Comparison of ENCODE assay signal across 26 mouse cellular contexts in genomic region chr11:88075701-88076100, GRCm38 (mm10). TPM values are rescaled to one million over a fixed set of nuclear protein-coding genes. Genes with fewer than 3 reads are reported as not detected.
DNase-seq lines count a peak whose midpoint lies in the region; ATAC-seq and TF ChIP-seq lines count a peak whose summit lies in the region.
"Had no signal": no experiment of that assay in that cellular context is flagged by ENCODE, and none has a peak within 500 bp of the region (broad histone marks: within the 10 kb centered on the region; RNA-seq: fewer than 3 reads in every experiment).

No protein-coding gene starts in this region.

- intact Hi-C loops in gastrocnemius, postnatal 14 days (cut with DNase I; ENCODE audit: low total_unique reads), result no loop called here

- DNase-seq in layer of hippocampus, adult 2 months (ENCODE audit: low spot score in 2 of 2), result no peak
- DNase-seq in layer of hippocampus, postnatal 25 days (ENCODE audit: extremely low spot score in 1 of 2, low spot score in 1 of 2), result no peak
- DNase-seq in ES-CJ7 (ENCODE audit: low read depth, low spot score), result peak; percentile 61
- no peak for DNase-seq in gastrocnemius, postnatal 14 days
- DNase-seq in ovary, postnatal 10 days (ENCODE audit: low spot score), result no peak
- DNase-seq: adrenal gland, postnatal 14 days; cerebellum, adult 9-11 months; gastrocnemius, postnatal 25 days; heart, adult 18-20 months; heart, postnatal 36 days; kidney, adult 8-10 months; kidney, postnatal 14 days; layer of hippocampus, postnatal 36 days; liver, embryonic 13.5 days; lung, embryonic 14.5 days; lung, postnatal 36 days; right cerebral cortex, postnatal 14 days had no signal

- H3K4me1 ChIP-seq in forebrain, embryonic 12.5 days, result peaks cover 42% of the 10 kb centered on the region
- H3K4me1 ChIP-seq in forebrain, embryonic 16.5 days (replicated peaks; ENCODE audit: control insufficient read depth, insufficient read depth, low read length), result peaks cover 32% of the 10 kb centered on the region

- 22% methylated on average over 1 of the region's 1 CpGs for WGBS in forebrain, embryonic 12.5 days
- WGBS in forebrain, embryonic 16.5 days, result 0% methylated on average over 1 of the region's 1 CpGs

- no peak overlapping the region for H3K4me3 ChIP-seq in forebrain, embryonic 12.5 days (replicated peaks)
- no peak overlapping the region for H3K4me3 ChIP-seq in forebrain, embryonic 16.5 days (replicated peaks; ENCODE audit: low read length)
- no peak overlapping the region for H3K4me3 ChIP-seq in layer of hippocampus, adult 2 months
- H3K4me3 ChIP-seq: forebrain, embryonic 10.5 days; heart, embryonic 13.5 days; limb, embryonic 13.5 days; liver, embryonic 13.5 days had no signal

- H3K9me3 ChIP-seq in forebrain, embryonic 12.5 days, result no peaks in the 10 kb centered on the region
- no peaks in the 10 kb centered on the region for H3K9me3 ChIP-seq in forebrain, embryonic 16.5 days (ENCODE audit: control insufficient read depth, low read length)
- H3K9me3 ChIP-seq: forebrain, embryonic 10.5 days; heart, embryonic 13.5 days; limb, embryonic 13.5 days; liver, embryonic 13.5 days had no signal

- no peak overlapping the region for H3K9ac ChIP-seq in forebrain, embryonic 12.5 days
- H3K9ac ChIP-seq in forebrain, embryonic 16.5 days (replicated peaks; ENCODE audit: low read depth, low read length), result no peak overlapping the region
- H3K9ac ChIP-seq: heart, embryonic 13.5 days; hindbrain, embryonic 14.5 days; limb, embryonic 13.5 days; liver, embryonic 13.5 days; lung, embryonic 14.5 days had no signal

- H3K27ac ChIP-seq in forebrain, embryonic 12.5 days, result 0 out of 2 replicates have a peak overlapping the region, but pooled peaks have one; percentile 32
- H3K27ac ChIP-seq in forebrain, embryonic 16.5 days (ENCODE audit: low read length), result no peak overlapping the region
- no peak overlapping the region for H3K27ac ChIP-seq in layer of hippocampus, adult 2 months
- H3K27ac ChIP-seq: forebrain, embryonic 10.5 days; heart, embryonic 13.5 days; hindbrain, embryonic 14.5 days; limb, embryonic 13.5 days; liver, embryonic 13.5 days had no signal

- ATAC-seq in forebrain, embryonic 12.5 days (ENCODE audit: low FRiP score), result no peak
- no peak for ATAC-seq in forebrain, embryonic 16.5 days
- 0 out of 2 replicates have a peak, but pooled peaks have one; percentile 42 for ATAC-seq in common myeloid progenitor, adult 5-6 weeks (replicated peaks; ENCODE audit: low read depth, poor library complexity, severe bottlenecking)
- ATAC-seq: CD4-positive, CD25-positive, alpha-beta regulatory T cell, adult 4 months; midbrain, embryonic 16.5 days had no signal

- peaks cover 73% of the 10 kb centered on the region for H3K36me3 ChIP-seq in forebrain, embryonic 12.5 days (replicated peaks)
- peaks cover 33% of the 10 kb centered on the region for H3K36me3 ChIP-seq in forebrain, embryonic 16.5 days (ENCODE audit: control insufficient read depth, insufficient read depth)

- no peaks in the 10 kb centered on the region for H3K27me3 ChIP-seq in forebrain, embryonic 12.5 days
- no peaks in the 10 kb centered on the region for H3K27me3 ChIP-seq in forebrain, embryonic 16.5 days (replicated peaks; ENCODE audit: control insufficient read depth, insufficient read depth, low read length)
- H3K27me3 ChIP-seq: heart, embryonic 13.5 days; limb, embryonic 13.5 days; liver, embryonic 13.5 days had no signal

- no peak overlapping the region for H3K4me2 ChIP-seq in forebrain, embryonic 12.5 days
- no peak overlapping the region for H3K4me2 ChIP-seq in forebrain, embryonic 16.5 days (ENCODE audit: low read length)
- H3K4me2 ChIP-seq: heart, embryonic 13.5 days; hindbrain, embryonic 14.5 days; limb, embryonic 13.5 days; liver, embryonic 13.5 days; lung, embryonic 14.5 days had no signal

- peak; percentile 65 for TF ChIP-seq CTCF in layer of hippocampus, adult 2 months (conservative IDR thresholded peaks at IDR 0.05)

RNA-seq across cellular contexts. Expression of gene Vezf1, which starts 7.6 kb away (rescaled TPM):
- 84.8 and 91.5 TPM in 2 replicates for polyA plus RNA-seq in forebrain, embryonic 12.5 days (2016; fragmentation: Nextera tagmentation; extraction: Ambion mirVana)
- polyA plus RNA-seq in forebrain, embryonic 16.5 days (2015; fragmentation: Nextera tagmentation; extraction: Ambion mirVana), result 59.7 and 68.1 TPM in 2 replicates
- 10 to 100 TPM; 22.0 to 22.7 TPM for total RNA-seq in layer of hippocampus, adult 2 months (2021)
- 10 to 100 TPM; 22.1 TPM for total RNA-seq in layer of hippocampus, postnatal 25 days (2021)
- 33.8 and 42.6 TPM in 2 replicates for total RNA-seq in common myeloid progenitor, adult 5-6 weeks (2017)
- total RNA-seq in gastrocnemius, postnatal 14 days (2021), result 10 to 100 TPM; 39.2 to 43.5 TPM

RNA-seq across cellular contexts. Expression of gene Cuedc1, which starts 22.2 kb away (rescaled TPM):
- polyA plus RNA-seq in forebrain, embryonic 12.5 days (2016; fragmentation: Nextera tagmentation; extraction: Ambion mirVana), result 41.1 and 42.5 TPM in 2 replicates
- 36.0 and 40.3 TPM in 2 replicates for polyA plus RNA-seq in forebrain, embryonic 16.5 days (2015; fragmentation: Nextera tagmentation; extraction: Ambion mirVana)
- 10 to 100 TPM; 31.1 to 35.3 TPM for total RNA-seq in layer of hippocampus, adult 2 months (2021)
- total RNA-seq in layer of hippocampus, postnatal 25 days (2021), result 10 to 100 TPM; 26.0 to 33.3 TPM
- total RNA-seq in common myeloid progenitor, adult 5-6 weeks (2017), result 3.3 and 4.2 TPM in 2 replicates
- total RNA-seq in gastrocnemius, postnatal 14 days (2021), result 10 to 100 TPM; 48.5 to 50.0 TPM

RNA-seq across cellular contexts. Expression of gene Srsf1, which starts 28.5 kb away (rescaled TPM):
- polyA plus RNA-seq in forebrain, embryonic 12.5 days (2016; fragmentation: Nextera tagmentation; extraction: Ambion mirVana), result 564 and 577 TPM in 2 replicates
- 290 and 334 TPM in 2 replicates for polyA plus RNA-seq in forebrain, embryonic 16.5 days (2015; fragmentation: Nextera tagmentation; extraction: Ambion mirVana)
- total RNA-seq in layer of hippocampus, adult 2 months (2021), result 100 to 1,000 TPM; 234 TPM
- 100 to 1,000 TPM; 191 to 221 TPM for total RNA-seq in layer of hippocampus, postnatal 25 days (2021)
- total RNA-seq in common myeloid progenitor, adult 5-6 weeks (2017), result 612 and 668 TPM in 2 replicates
- total RNA-seq in gastrocnemius, postnatal 14 days (2021), result 10 to 100 TPM; 58.0 to 76.3 TPM
